Mouse (Mus musculus): Measurements from ENCODE around the gene Akap7. TPM values are rescaled to one million over a fixed set of nuclear protein-coding genes. Genes with fewer than 3 reads are reported as not detected.
"Not testable (repeated sequence)": the region's sequence is repeated elsewhere in the genome, so short reads cannot be mapped to it uniquely, and the experiment has no call there.

The Akap7 gene
- total and polyA plus RNA-seq, 2 experiments = 2.1 to 11.8 TPM

GRCm38 (mm10) chr10:25198048-25198447, 109.6 kb downstream of the Akap7 start:
- Histone ChIP-seq H3K9ac (ENCODE audit: low read depth, low read length) (no peak overlapping the region), H3K4me1 (ENCODE audit: control insufficient read depth, insufficient read depth, low read length) (no peaks in the 10 kb centered on the region), H3K36me3 (ENCODE audit: control insufficient read depth, insufficient read depth, low read length) (no peaks in the 10 kb centered on the region), H3K4me3 (ENCODE audit: insufficient read depth, low read depth, low read length) (no peak overlapping the region), H3K27me3 (ENCODE audit: control insufficient read depth, insufficient read depth, low read length) (no peaks in the 10 kb centered on the region), H3K27ac (replicated peaks; ENCODE audit: insufficient read depth, low read depth, low read length) (no peak overlapping the region), H3K79me2 (ENCODE audit: control insufficient read depth, insufficient read depth, low read length) (no peaks in the 10 kb centered on the region)
- 93% methylated on average over 9 of the region's 9 CpGs for WGBS
- no peak for TF ChIP-seq CTCF (IDR thresholded peaks at IDR 0.05; ENCODE audit: low read depth, low read length)
- no peak for TF ChIP-seq POLR2A (IDR thresholded peaks at IDR 0.05; ENCODE audit: extremely low read depth, insufficient read depth, low read length)
- no peak for DNase-seq (ENCODE audit: extremely low read depth, low read depth, low spot score)

GRCm38 (mm10) chr10:25192180-25193073, 115.2 kb downstream of the Akap7 start:
- H3K79me2 ChIP-seq (ENCODE audit: control insufficient read depth, insufficient read depth, low read length) = no peaks in the 10 kb centered on the region
- DNase-seq (ENCODE audit: extremely low read depth, low read depth, low spot score) = peak; percentile 19
- no peaks in the 10 kb centered on the region for H3K27me3 ChIP-seq (ENCODE audit: control insufficient read depth, insufficient read depth, low read length)
- no peak overlapping the region for H3K9ac ChIP-seq (ENCODE audit: low read depth, low read length)
- no peaks in the 10 kb centered on the region for H3K36me3 ChIP-seq (ENCODE audit: control insufficient read depth, insufficient read depth, low read length)
- no peak overlapping the region for H3K4me3 ChIP-seq (ENCODE audit: insufficient read depth, low read depth, low read length)
- TF ChIP-seq POLR2A (IDR thresholded peaks at IDR 0.05; ENCODE audit: extremely low read depth, insufficient read depth, low read length) (no peak), CTCF (IDR thresholded peaks at IDR 0.05; ENCODE audit: low read depth, low read length) (no peak)
- 69% methylated on average over 5 of the region's 5 CpGs for WGBS
- no peaks in the 10 kb centered on the region for H3K4me1 ChIP-seq (ENCODE audit: control insufficient read depth, insufficient read depth, low read length)
- no peak overlapping the region for H3K27ac ChIP-seq (replicated peaks; ENCODE audit: insufficient read depth, low read depth, low read length)

GRCm38 (mm10) chr10:25191166-25191565, 116.5 kb downstream of the Akap7 start:
- no peaks in the 10 kb centered on the region for H3K4me1 ChIP-seq (ENCODE audit: control insufficient read depth, insufficient read depth, low read length)
- H3K27me3 ChIP-seq (ENCODE audit: control insufficient read depth, insufficient read depth, low read length) = no peaks in the 10 kb centered on the region
- H3K36me3 ChIP-seq (ENCODE audit: control insufficient read depth, insufficient read depth, low read length) = no peaks in the 10 kb centered on the region
- WGBS = over 99% methylated on average over 4 of the region's 4 CpGs
- no peak overlapping the region for H3K4me3 ChIP-seq (ENCODE audit: insufficient read depth, low read depth, low read length)
- no peak overlapping the region for H3K27ac ChIP-seq (replicated peaks; ENCODE audit: insufficient read depth, low read depth, low read length)
- no peak for DNase-seq (ENCODE audit: extremely low read depth, low read depth, low spot score)
- H3K79me2 ChIP-seq (ENCODE audit: control insufficient read depth, insufficient read depth, low read length) = no peaks in the 10 kb centered on the region
- no peak overlapping the region for H3K9ac ChIP-seq (ENCODE audit: low read depth, low read length)
- TF ChIP-seq POLR2A (IDR thresholded peaks at IDR 0.05; ENCODE audit: extremely low read depth, insufficient read depth, low read length) = no peak
- TF ChIP-seq CTCF (IDR thresholded peaks at IDR 0.05; ENCODE audit: low read depth, low read length) = no peak

- H3K27ac ChIP-seq (replicated peaks; ENCODE audit: insufficient read depth, low read depth, low read length); H3K4me1 ChIP-seq (ENCODE audit: control insufficient read depth, insufficient read depth, low read length): not testable (repeated sequence)
Measured at GRCm38 (mm10) chr10:25186240-25186639, 121.4 kb downstream of the Akap7 start.

GRCm38 (mm10) chr10:25185691-25186090, 122.0 kb downstream of the Akap7 start:
- H3K27me3 ChIP-seq (ENCODE audit: control insufficient read depth, insufficient read depth, low read length) = no peaks in the 10 kb centered on the region
- no peaks in the 10 kb centered on the region for H3K36me3 ChIP-seq (ENCODE audit: control insufficient read depth, insufficient read depth, low read length)
- no peaks in the 10 kb centered on the region for H3K79me2 ChIP-seq (ENCODE audit: control insufficient read depth, insufficient read depth, low read length)
- DNase-seq (ENCODE audit: extremely low read depth, low read depth, low spot score) = no peak
- H3K4me1 ChIP-seq (ENCODE audit: control insufficient read depth, insufficient read depth, low read length) = no peaks in the 10 kb centered on the region
- no peak overlapping the region for H3K9ac ChIP-seq (ENCODE audit: low read depth, low read length)
- no peak overlapping the region for H3K27ac ChIP-seq (replicated peaks; ENCODE audit: insufficient read depth, low read depth, low read length)
- WGBS = over 99% methylated on average over 4 of the region's 4 CpGs
- TF ChIP-seq CTCF (IDR thresholded peaks at IDR 0.05; ENCODE audit: low read depth, low read length) (no peak), POLR2A (IDR thresholded peaks at IDR 0.05; ENCODE audit: extremely low read depth, insufficient read depth, low read length) (no peak)
- no peak overlapping the region for H3K4me3 ChIP-seq (ENCODE audit: insufficient read depth, low read depth, low read length)

More at GRCm38 (mm10) chr10:25186240-25186639, 121.4 kb downstream of the Akap7 start:
- not testable (repeated sequence) for H3K36me3 ChIP-seq (ENCODE audit: control insufficient read depth, insufficient read depth, low read length); H3K9ac ChIP-seq (ENCODE audit: low read depth, low read length); H3K27me3 ChIP-seq (ENCODE audit: control insufficient read depth, insufficient read depth, low read length); H3K4me3 ChIP-seq (ENCODE audit: insufficient read depth, low read depth, low read length); DNase-seq (ENCODE audit: extremely low read depth, low read depth, low spot score); H3K79me2 ChIP-seq (ENCODE audit: control insufficient read depth, insufficient read depth, low read length)
- WGBS = 70% methylated on average over 9 of the region's 9 CpGs

Measured in liver, adult 2 months (tissue).